Mouse (Mus musculus): ENCODE data around the gene Uqcc1. TPM values are rescaled to one million over a fixed set of nuclear protein-coding genes. Genes with fewer than 3 reads are reported as not detected.
A peak's percentile ranks its signal among the peaks of the same experiment; 100 is the strongest.

Uqcc1 gene
- polyA plus RNA-seq, 1 experiment from 2014 or later = 94.3 TPM

GRCm38 (mm10) chr2:155819449-155820251 lies 110.5 kb downstream of the Uqcc1 start:
- no peaks in the 10 kb centered on the region for H3K27me3 ChIP-seq (ENCODE audit: insufficient read depth, low read length)
- peaks cover 41% of the 10 kb centered on the region for H3K36me3 ChIP-seq (ENCODE audit: insufficient read depth, low read length)
- H3K9me3 ChIP-seq (ENCODE audit: low read length) = no peaks in the 10 kb centered on the region
- H3K4me1 ChIP-seq (ENCODE audit: insufficient read depth, low read length) = peaks cover 11% of the 10 kb centered on the region
- H3K9ac ChIP-seq (replicated peaks; ENCODE audit: low read length) = peak overlapping the region; percentile 85
- peak overlapping the region; percentile 66 for H3K27ac ChIP-seq (ENCODE audit: low read length)
- peak overlapping the region; percentile 78 for H3K4me3 ChIP-seq (ENCODE audit: low read length)
- 54% methylated on average over 6 of the region's 6 CpGs for WGBS
- peak; percentile 32 for ATAC-seq (ENCODE audit: low FRiP score, low TSS enrichment)
- peak overlapping the region; percentile 93 for H3K4me2 ChIP-seq (replicated peaks; ENCODE audit: low read depth, low read length)

GRCm38 (mm10) chr2:155819392-155819448 lies 110.9 kb downstream of the Uqcc1 start, which contains the start of gene BC029722:
Gene BC029722, minus strand, starts transcription at chr2:155819426.
- Histone ChIP-seq H3K27me3 (ENCODE audit: insufficient read depth, low read length) (no peaks in the 10 kb centered on the region), H3K36me3 (ENCODE audit: insufficient read depth, low read length) (peaks cover 41% of the 10 kb centered on the region), H3K4me3 (ENCODE audit: low read length) (peak within 1 kb of the TSS; percentile 78), H3K4me1 (ENCODE audit: insufficient read depth, low read length) (peaks cover 11% of the 10 kb centered on the region), H3K9me3 (ENCODE audit: low read length) (no peaks in the 10 kb centered on the region), H3K4me2 (replicated peaks; ENCODE audit: low read depth, low read length) (peak within 1 kb of the TSS; percentile 93), H3K9ac (replicated peaks; ENCODE audit: low read length) (peak within 1 kb of the TSS; percentile 85), H3K27ac (ENCODE audit: low read length) (peak within 1 kb of the TSS; percentile 66)
- ATAC-seq (ENCODE audit: low FRiP score, low TSS enrichment) = no peak

GRCm38 (mm10) chr2:155818596-155819391 lies 111.3 kb downstream of the Uqcc1 start:
- H3K4me2 ChIP-seq (replicated peaks; ENCODE audit: low read depth, low read length) = peak overlapping the region; percentile 93
- peak overlapping the region; percentile 78 for H3K4me3 ChIP-seq (ENCODE audit: low read length)
- H3K9ac ChIP-seq (replicated peaks; ENCODE audit: low read length) = peak overlapping the region; percentile 85
- H3K9me3 ChIP-seq (ENCODE audit: low read length) = no peaks in the 10 kb centered on the region
- ATAC-seq (ENCODE audit: low FRiP score, low TSS enrichment) = peak; percentile 98
- no peaks in the 10 kb centered on the region for H3K27me3 ChIP-seq (ENCODE audit: insufficient read depth, low read length)
- H3K27ac ChIP-seq (ENCODE audit: low read length) = peak overlapping the region; percentile 66
- H3K4me1 ChIP-seq (ENCODE audit: insufficient read depth, low read length) = peaks cover 11% of the 10 kb centered on the region
- peaks cover 37% of the 10 kb centered on the region for H3K36me3 ChIP-seq (ENCODE audit: insufficient read depth, low read length)
- under 1% methylated on average over 37 of the region's 37 CpGs for WGBS

GRCm38 (mm10) chr2:155817301-155818245 lies 112.5 kb downstream of the Uqcc1 start:
- H3K36me3 ChIP-seq (ENCODE audit: insufficient read depth, low read length) = peaks cover 25% of the 10 kb centered on the region
- H3K27ac ChIP-seq (ENCODE audit: low read length) = no peak overlapping the region
- ATAC-seq (ENCODE audit: low FRiP score, low TSS enrichment) = no peak
- H3K4me3 ChIP-seq (ENCODE audit: low read length) = no peak overlapping the region
- no peaks in the 10 kb centered on the region for H3K9me3 ChIP-seq (ENCODE audit: low read length)
- no peak overlapping the region for H3K9ac ChIP-seq (replicated peaks; ENCODE audit: low read length)
- peaks cover 11% of the 10 kb centered on the region for H3K4me1 ChIP-seq (ENCODE audit: insufficient read depth, low read length)
- no peak overlapping the region for H3K4me2 ChIP-seq (replicated peaks; ENCODE audit: low read depth, low read length)
- WGBS = 77% methylated on average over 10 of the region's 10 CpGs
- no peaks in the 10 kb centered on the region for H3K27me3 ChIP-seq (ENCODE audit: insufficient read depth, low read length)

- no peaks in the 10 kb centered on the region for H3K9me3 ChIP-seq (ENCODE audit: low read length)
- no peak overlapping the region for H3K4me2 ChIP-seq (replicated peaks; ENCODE audit: low read depth, low read length)
- ATAC-seq (ENCODE audit: low FRiP score, low TSS enrichment) = no peak
- H3K27ac ChIP-seq (ENCODE audit: low read length) = no peak overlapping the region
- peaks cover 13% of the 10 kb centered on the region for H3K36me3 ChIP-seq (ENCODE audit: insufficient read depth, low read length)
- no peak overlapping the region for H3K9ac ChIP-seq (replicated peaks; ENCODE audit: low read length)
- WGBS = 100% methylated on average over 1 of the region's 1 CpGs
- no peaks in the 10 kb centered on the region for H3K27me3 ChIP-seq (ENCODE audit: insufficient read depth, low read length)
- peaks cover 11% of the 10 kb centered on the region for H3K4me1 ChIP-seq (ENCODE audit: insufficient read depth, low read length)
- H3K4me3 ChIP-seq (ENCODE audit: low read length) = no peak overlapping the region
Measured at GRCm38 (mm10) chr2:155816179-155816578, 113.9 kb downstream of the Uqcc1 start.

GRCm38 (mm10) chr2:155814829-155815228 lies 115.3 kb downstream of the Uqcc1 start:
- Histone ChIP-seq H3K4me2 (replicated peaks; ENCODE audit: low read depth, low read length) (no peak overlapping the region), H3K9me3 (ENCODE audit: low read length) (no peaks in the 10 kb centered on the region), H3K27ac (ENCODE audit: low read length) (no peak overlapping the region), H3K36me3 (ENCODE audit: insufficient read depth, low read length) (no peaks in the 10 kb centered on the region), H3K9ac (replicated peaks; ENCODE audit: low read length) (no peak overlapping the region), H3K27me3 (ENCODE audit: insufficient read depth, low read length) (no peaks in the 10 kb centered on the region), H3K4me3 (ENCODE audit: low read length) (no peak overlapping the region), H3K4me1 (ENCODE audit: insufficient read depth, low read length) (peaks cover 11% of the 10 kb centered on the region)
- no peak for ATAC-seq (ENCODE audit: low FRiP score, low TSS enrichment)
- 18% methylated on average over 5 of the region's 5 CpGs for WGBS

GRCm38 (mm10) chr2:155812637-155813036 lies 117.5 kb downstream of the Uqcc1 start:
- WGBS = 80% methylated on average over 4 of the region's 4 CpGs
- H3K4me1 ChIP-seq (ENCODE audit: insufficient read depth, low read length) = no peaks in the 10 kb centered on the region

GRCm38 (mm10) chr2:155811821-155812396 lies 118.2 kb downstream of the Uqcc1 start:
- WGBS = 37% methylated on average over 16 of the region's 16 CpGs

More at GRCm38 (mm10) chr2:155812637-155813036, 117.5 kb downstream of the Uqcc1 start:
- Histone ChIP-seq H3K27me3 (ENCODE audit: insufficient read depth, low read length) (no peaks in the 10 kb centered on the region), H3K9me3 (ENCODE audit: low read length) (no peaks in the 10 kb centered on the region), H3K36me3 (ENCODE audit: insufficient read depth, low read length) (no peaks in the 10 kb centered on the region), H3K27ac (ENCODE audit: low read length) (no peak overlapping the region), H3K4me3 (ENCODE audit: low read length) (no peak overlapping the region), H3K9ac (replicated peaks; ENCODE audit: low read length) (no peak overlapping the region), H3K4me2 (replicated peaks; ENCODE audit: low read depth, low read length) (no peak overlapping the region)
- ATAC-seq (ENCODE audit: low FRiP score, low TSS enrichment) = no peak

GRCm38 (mm10) chr2:155809620-155810019 lies 120.5 kb downstream of the Uqcc1 start:
- no peak overlapping the region for H3K4me2 ChIP-seq (replicated peaks; ENCODE audit: low read depth, low read length)
- no peak overlapping the region for H3K27ac ChIP-seq (ENCODE audit: low read length)
- H3K9ac ChIP-seq (replicated peaks; ENCODE audit: low read length) = no peak overlapping the region
- no peaks in the 10 kb centered on the region for H3K4me1 ChIP-seq (ENCODE audit: insufficient read depth, low read length)
- H3K36me3 ChIP-seq (ENCODE audit: insufficient read depth, low read length) = no peaks in the 10 kb centered on the region
- H3K27me3 ChIP-seq (ENCODE audit: insufficient read depth, low read length) = no peaks in the 10 kb centered on the region
- H3K4me3 ChIP-seq (ENCODE audit: low read length) = no peak overlapping the region
- ATAC-seq (ENCODE audit: low FRiP score, low TSS enrichment) = no peak
- 91% methylated on average over 4 of the region's 4 CpGs for WGBS
- no peaks in the 10 kb centered on the region for H3K9me3 ChIP-seq (ENCODE audit: low read length)

More at GRCm38 (mm10) chr2:155811821-155812396, 118.2 kb downstream of the Uqcc1 start:
- H3K36me3 ChIP-seq (ENCODE audit: insufficient read depth, low read length) = no peaks in the 10 kb centered on the region
- H3K9me3 ChIP-seq (ENCODE audit: low read length) = no peaks in the 10 kb centered on the region
- ATAC-seq (ENCODE audit: low FRiP score, low TSS enrichment) = no peak
- H3K4me1 ChIP-seq (ENCODE audit: insufficient read depth, low read length) = no peaks in the 10 kb centered on the region
- H3K4me2 ChIP-seq (replicated peaks; ENCODE audit: low read depth, low read length) = no peak overlapping the region
- H3K4me3 ChIP-seq (ENCODE audit: low read length) = no peak overlapping the region
- no peaks in the 10 kb centered on the region for H3K27me3 ChIP-seq (ENCODE audit: insufficient read depth, low read length)
- H3K27ac ChIP-seq (ENCODE audit: low read length) = no peak overlapping the region
- no peak overlapping the region for H3K9ac ChIP-seq (replicated peaks; ENCODE audit: low read length)

Measured in kidney, embryonic 16.5 days (tissue).